8 mouse cellular contexts compared by ENCODE assay signal in genomic region chr6:86404100-86404861, GRCm38 (mm10). TPM values are rescaled to one million over a fixed set of nuclear protein-coding genes. Genes with fewer than 3 reads are reported as not detected.
DNase-seq lines count a peak whose midpoint lies in the region; ATAC-seq and TF ChIP-seq lines count a peak whose summit lies in the region.

TSS of gene Tia1 (plus strand) at chr6:86404219.

- peaks cover 5% of the 10 kb centered on the region for H3K27me3 ChIP-seq in CH12.LX (replicated peaks)
- no peaks in the 10 kb centered on the region for H3K27me3 ChIP-seq in forebrain, embryonic 11.5 days (ENCODE audit: control insufficient read depth, insufficient read depth, low read length)
- H3K27me3 ChIP-seq in heart, embryonic 16.5 days (ENCODE audit: control insufficient read depth, insufficient read depth, low read length): no peaks in the 10 kb centered on the region
- H3K27me3 ChIP-seq in liver, embryonic 15.5 days: peaks cover under 1% of the 10 kb centered on the region; the same call in 1 of the 2 replicates
- no peaks in the 10 kb centered on the region for H3K27me3 ChIP-seq in neural tube, embryonic 12.5 days (replicated peaks)

- peak; percentile 97 for ATAC-seq in forebrain, embryonic 11.5 days (replicated peaks; ENCODE audit: low FRiP score)
- peak; percentile 96 for ATAC-seq in heart, embryonic 16.5 days (replicated peaks; ENCODE audit: extremely low read depth, insufficient read depth, low FRiP score)
- peak; percentile 95 for ATAC-seq in liver, embryonic 15.5 days (ENCODE audit: insufficient read depth)
- peak; percentile 97 for ATAC-seq in neural tube, embryonic 12.5 days (ENCODE audit: low FRiP score, low read depth)

- dilution Hi-C loops in CH12.LX (cut with MboI; ENCODE audit: extremely low pct_ligation_motif_present, extremely low pct_unique_long_range_greater_than_20kb, low sequenced_read_pairs): no loop called here

- in situ Hi-C loops in CH12.LX (cut with MboI; ENCODE audit: low pct_ligation_motif_present, low pct_unique_long_range_greater_than_20kb, low sequenced_read_pairs): loop anchor here (5.0 kb wide), 1 partner anchor 37 kb away; the partner anchor contains the start of gene Fam136a

- no peak for TF ChIP-seq EP300 in CH12.LX (IDR thresholded peaks at IDR 0.05; ENCODE audit: low read length)

- peak within 1 kb of the TSS; percentile 97 for H3K27ac ChIP-seq in CH12.LX (ENCODE audit: insufficient read depth, low read depth)
- peak within 1 kb of the TSS; percentile 100 for H3K27ac ChIP-seq in forebrain, embryonic 11.5 days (ENCODE audit: low read depth, low read length)
- H3K27ac ChIP-seq in heart, embryonic 16.5 days (ENCODE audit: low read length): peak within 1 kb of the TSS; percentile 100
- peak within 1 kb of the TSS; percentile 96 for H3K27ac ChIP-seq in liver, embryonic 15.5 days (replicated peaks)
- H3K27ac ChIP-seq in neural tube, embryonic 12.5 days: peak within 1 kb of the TSS; percentile 99

- H3K4me2 ChIP-seq in CH12.LX (ENCODE audit: insufficient read depth, low read depth, poor library complexity, severe bottlenecking): peak within 1 kb of the TSS; percentile 93
- peak within 1 kb of the TSS; percentile 75 for H3K4me2 ChIP-seq in forebrain, embryonic 11.5 days (ENCODE audit: low read depth, low read length, severe bottlenecking)
- peak within 1 kb of the TSS; percentile 80 for H3K4me2 ChIP-seq in heart, embryonic 16.5 days (ENCODE audit: low read depth, low read length)
- H3K4me2 ChIP-seq in liver, embryonic 15.5 days: peak within 1 kb of the TSS; percentile 73
- peak within 1 kb of the TSS; percentile 71 for H3K4me2 ChIP-seq in neural tube, embryonic 12.5 days (replicated peaks)

- peak within 1 kb of the TSS; percentile 84 for H3K9ac ChIP-seq in CH12.LX (ENCODE audit: insufficient read depth, low read depth)
- H3K9ac ChIP-seq in forebrain, embryonic 11.5 days (ENCODE audit: low read length): peak within 1 kb of the TSS; percentile 100
- H3K9ac ChIP-seq in heart, embryonic 16.5 days (ENCODE audit: low read length): peak within 1 kb of the TSS; percentile 98
- peak within 1 kb of the TSS; percentile 95 for H3K9ac ChIP-seq in liver, embryonic 15.5 days
- peak within 1 kb of the TSS; percentile 97 for H3K9ac ChIP-seq in neural tube, embryonic 12.5 days

- DNase-seq in CH12.LX (ENCODE audit: extremely low read depth): peak; percentile 97
- peak; percentile 92 for DNase-seq in c-Kit-positive CD71-positive TER-119-negative erythroid progenitor cells, embryonic 14.5 days (ENCODE audit: low read depth)
- peak; percentile 99 for DNase-seq in forebrain, embryonic 11.5 days (ENCODE audit: low spot score)
- DNase-seq in kidney, postnatal 36 days: peak; percentile 97 to 98
- DNase-seq in telencephalon, adult 2 months (ENCODE audit: low read depth, low spot score): peak; percentile 95

- WGBS in forebrain, embryonic 11.5 days: under 1% methylated on average over 62 of the region's 62 CpGs
- under 1% methylated on average over 62 of the region's 62 CpGs for WGBS in heart, embryonic 16.5 days
- WGBS in liver, embryonic 15.5 days (ENCODE audit: insufficient replicate concordance): 0% methylated on average over 62 of the region's 62 CpGs
- WGBS in neural tube, embryonic 12.5 days: under 1% methylated on average over 62 of the region's 62 CpGs

- H3K9me3 ChIP-seq in CH12.LX (replicated peaks; ENCODE audit: low read length): no peaks in the 10 kb centered on the region
- no peaks in the 10 kb centered on the region for H3K9me3 ChIP-seq in forebrain, embryonic 11.5 days (ENCODE audit: control insufficient read depth, low read length)
- no peaks in the 10 kb centered on the region for H3K9me3 ChIP-seq in heart, embryonic 16.5 days (replicated peaks; ENCODE audit: control insufficient read depth, low read length)
- H3K9me3 ChIP-seq in liver, embryonic 15.5 days (replicated peaks): no peaks in the 10 kb centered on the region
- H3K9me3 ChIP-seq in neural tube, embryonic 12.5 days: no peaks in the 10 kb centered on the region

- peak within 1 kb of the TSS; percentile 93 to 96 (median 94) for H3K4me3 ChIP-seq in CH12.LX (replicated peaks in 1 of 3; ENCODE audit: low read depth in 2 of 3, low read length in 2 of 3, poor library complexity in 1 of 3)
- H3K4me3 ChIP-seq in forebrain, embryonic 11.5 days (ENCODE audit: low read depth, low read length): peak within 1 kb of the TSS; percentile 82
- peak within 1 kb of the TSS; percentile 92 for H3K4me3 ChIP-seq in heart, embryonic 16.5 days (ENCODE audit: low read length)
- H3K4me3 ChIP-seq in liver, embryonic 15.5 days (replicated peaks): peak within 1 kb of the TSS; percentile 92
- H3K4me3 ChIP-seq in neural tube, embryonic 12.5 days: peak within 1 kb of the TSS; percentile 81

- H3K4me1 ChIP-seq in CH12.LX (ENCODE audit: control insufficient read depth in 1 of 2, insufficient read depth in 2 of 2): peaks cover 0 to 21% of the 10 kb centered on the region in 2 experiments; a peak in 2 of 4 replicates
- H3K4me1 ChIP-seq in forebrain, embryonic 11.5 days (replicated peaks; ENCODE audit: control insufficient read depth, insufficient read depth, low read length): no peaks in the 10 kb centered on the region; the same call in 1 of the 2 replicates
- peaks cover 11% of the 10 kb centered on the region for H3K4me1 ChIP-seq in heart, embryonic 16.5 days (ENCODE audit: control insufficient read depth, insufficient read depth, low read length)
- H3K4me1 ChIP-seq in liver, embryonic 15.5 days (replicated peaks): peaks cover 37% of the 10 kb centered on the region
- peaks cover 11% of the 10 kb centered on the region for H3K4me1 ChIP-seq in neural tube, embryonic 12.5 days

- peak; percentile 81 for TF ChIP-seq POLR2A in CH12.LX (IDR thresholded peaks at IDR 0.05; ENCODE audit: low read depth, low read length)

- no peak for TF ChIP-seq CTCF in CH12.LX (conservative IDR thresholded peaks at IDR 0.05 in 1 of 2, IDR thresholded peaks at IDR 0.05 in 1 of 2; ENCODE audit: low read depth in 2 of 2, low read length in 2 of 2)

- TF ChIP-seq RAD21 in CH12.LX (IDR thresholded peaks at IDR 0.05; ENCODE audit: low read depth, low read length): no peak

- H3K36me3 ChIP-seq in CH12.LX (replicated peaks in 1 of 2; ENCODE audit: control insufficient read depth in 1 of 2, insufficient read depth in 1 of 2, low read length in 1 of 2): peaks cover 0 to 15% of the 10 kb centered on the region in 2 experiments
- H3K36me3 ChIP-seq in forebrain, embryonic 11.5 days (ENCODE audit: control insufficient read depth, insufficient read depth, low read length): no peaks in the 10 kb centered on the region
- no peaks in the 10 kb centered on the region for H3K36me3 ChIP-seq in heart, embryonic 16.5 days (ENCODE audit: control insufficient read depth, insufficient read depth)
- H3K36me3 ChIP-seq in liver, embryonic 15.5 days (replicated peaks): peaks cover 6% of the 10 kb centered on the region; the same call in 1 of the 2 replicates
- H3K36me3 ChIP-seq in neural tube, embryonic 12.5 days: peaks cover 2% of the 10 kb centered on the region; the same call in 1 of the 2 replicates

- H3K79me2 ChIP-seq in CH12.LX (replicated peaks; ENCODE audit: control insufficient read depth, extremely low read depth, insufficient read depth, poor library complexity, severe bottlenecking): peaks cover 34% of the 10 kb centered on the region

TF ChIP-seq in CH12.LX, 34 proteins besides CTCF, POLR2A, EP300 and RAD21:
- TF ChIP-seq SMC3 (IDR thresholded peaks at IDR 0.05; ENCODE audit: low read depth, low read length) (no peak), BHLHE40 (IDR thresholded peaks at IDR 0.05; ENCODE audit: low read depth, low read length) (peak; percentile 95), TCF12 (IDR thresholded peaks at IDR 0.05; ENCODE audit: low read depth, low read length) (0 out of 2 replicates have a peak, but pooled peaks have one; percentile 56), MYC (IDR thresholded peaks at IDR 0.05; ENCODE audit: low read depth, low read length) (peak; percentile 61; the same call in 1 of the 2 replicates), NELFE (IDR thresholded peaks at IDR 0.05; ENCODE audit: low read depth, low read length) (peak; percentile 82), UBTF (IDR thresholded peaks at IDR 0.05; ENCODE audit: low read depth, low read length) (peak; percentile 89; the same call in 1 of the 2 replicates), NRF1 (IDR thresholded peaks at IDR 0.05; ENCODE audit: low read depth, low read length) (peak; percentile 96), POLR2AphosphoS2 (IDR thresholded peaks at IDR 0.05; ENCODE audit: low read depth, low read length) (no peak), HCFC1 (IDR thresholded peaks at IDR 0.05; ENCODE audit: low read depth, low read length) (peak; percentile 63; the same call in 1 of the 2 replicates), MEF2A (IDR thresholded peaks at IDR 0.05; ENCODE audit: borderline replicate concordance, low read depth, low read length) (no peak), USF1 (IDR thresholded peaks at IDR 0.05; ENCODE audit: low read depth, low read length) (no peak), MAFK (IDR thresholded peaks at IDR 0.05; ENCODE audit: insufficient replicate concordance, low read length) (no peak)
TF ChIP-seq in CH12.LX: peak in this region for 7.

RNA-seq across cellular contexts. Expression of gene Tia1, which starts in this region (rescaled TPM):
- total RNA-seq in CH12.LX (2012; rRNA removed) (31.8 and 36.8 TPM in 2 replicates), CH12.LX (2014; rRNA removed) (41.4 and 49.1 TPM in 2 replicates)
- 34.0 and 36.1 TPM in 2 replicates for polyA plus RNA-seq in CH12.LX (2012; ENCODE audit: insufficient read length, low read depth)
- 271 and 307 TPM in 2 replicates for polyA plus RNA-seq in forebrain, embryonic 11.5 days (2014; fragmentation: Nextera tagmentation; extraction: Ambion mirVana)
- 118 and 120 TPM in 2 replicates for polyA plus RNA-seq in heart, embryonic 16.5 days (2015; fragmentation: Nextera tagmentation; extraction: Ambion mirVana)
- 19.1 and 20.8 TPM in 2 replicates for polyA plus RNA-seq in liver, embryonic 15.5 days (2015; fragmentation: Nextera tagmentation; extraction: Ambion mirVana)
- polyA plus RNA-seq in neural tube, embryonic 12.5 days (2016; fragmentation: Nextera tagmentation; extraction: Ambion mirVana): 333 and 353 TPM in 2 replicates

Comparison
In these comparisons a context has a peak if more than half of its experiments do, and no peak if none do; other contexts are left out.
1. Peak in every context shown above with its lines: DNase-seq, ATAC-seq, H3K4me3 ChIP-seq and H3K27ac ChIP-seq.